Mouse (Mus musculus) midbrain, postnatal 0 days (tissue): ENCODE measurements around the gene Ccdc38. TPM values are rescaled to one million over a fixed set of nuclear protein-coding genes. Genes with fewer than 3 reads are reported as not detected.
A peak's percentile ranks its signal among the peaks of the same experiment; 100 is the strongest.

Source experiments
- ATAC-seq: fragments of 200-750 bp; cut with Nextera tagmentation; 2 replicates; pipeline ENCODE4 v1.8.0; 2017; ENCODE audit warnings: moderate number of reproducible peaks, mild to moderate bottlenecking, moderate TSS enrichment, moderate library complexity; ENCODE audit not compliant: low FRiP score
- DNase-seq: peaks from one replicate; pipeline ENCODE4 v3.0.0-alpha.2; 2015; ENCODE audit warnings: low spot score
- H3K27ac ChIP-seq: fragments of 300-500 bp; sonication (generic); 2 replicates; pipeline ENCODE4 v1.5.1; 2014; ENCODE audit warnings: low read depth, mild to moderate bottlenecking, low read length, mixed read lengths
- H3K27me3 ChIP-seq: fragments of 300-500 bp; sonication (generic); 2 replicates; pipeline ENCODE4 v1.6.1; 2014; ENCODE audit warnings: low read length, control low read depth, mixed read lengths; ENCODE audit not compliant: insufficient read depth
- H3K36me3 ChIP-seq: fragments of 300-500 bp; sonication (generic); 2 replicates; pipeline ENCODE4 v1.6.1; 2014; ENCODE audit warnings: low read length, control low read depth, mixed read lengths; ENCODE audit not compliant: insufficient read depth
- H3K4me1 ChIP-seq: fragments of 300-500 bp; sonication (generic); 2 replicates; pipeline ENCODE4 v1.6.1; 2014; ENCODE audit warnings: mild to moderate bottlenecking, control low read depth, antibody characterized with exemption, low read length, mixed read lengths; ENCODE audit not compliant: insufficient read depth
- H3K4me2 ChIP-seq: fragments of 300-500 bp; sonication (generic); 2 replicates; pipeline ENCODE4 v1.6.1; 2014; ENCODE audit warnings: low read depth, mild to moderate bottlenecking, low read length, mixed read lengths; ENCODE audit not compliant: poor library complexity, severe bottlenecking
- H3K4me3 ChIP-seq: fragments of 300-500 bp; sonication (generic); 2 replicates; pipeline ENCODE4 v1.5.1; 2014; ENCODE audit warnings: low read depth, mild to moderate bottlenecking, low read length, moderate library complexity
- H3K9ac ChIP-seq: fragments of 300-500 bp; sonication (generic); replicated peaks from 2 replicates; pipeline ENCODE4 v1.6.1; 2014; ENCODE audit warnings: mild to moderate bottlenecking, low read length, moderate library complexity, mixed read lengths; ENCODE audit not compliant: poor library complexity, severe bottlenecking
- H3K9me3 ChIP-seq: fragments of 300-500 bp; sonication (generic); 2 replicates; pipeline ENCODE4 v1.6.1; 2016; ENCODE audit warnings: low read length, control low read depth
- CTCF ChIP-seq: IDR thresholded peaks from 2 replicates; pipeline ENCODE4 v1.5.1; 2016; ENCODE audit warnings: antibody characterized with exemption, mild to moderate bottlenecking
- WGBS: fragments of 180-500 bp; shearing (Covaris S2); extraction: QIAGEN DNeasy Blood & Tissue Kit; methylation state at CpG from one replicate; pipeline ENCODE4 v1.1.7; 2014; 5-methylcytosine and 5-hydroxymethylcytosine counted together
- polyA plus RNA-seq: library from polyadenylated mRNA; unstranded; fragments of >200 nt; fragmentation: Nextera tagmentation; extraction: Ambion mirVana; gene quantifications from 2 replicates; pipeline ENCODE4 v1.2.1, GENCODE M21; 2015
- total RNA-seq: library from RNA; depleted of rRNA; stranded (reverse); fragments of >200 nt; gene quantifications from 2 replicates; pipeline ENCODE4 v1.2.3, GENCODE M21; 2014; rRNA removed

Ccdc38 gene
- total and polyA plus RNA-seq, 2 experiments from 2014 or later: 0.52 to 4.4 TPM

GRCm38 (mm10) chr10:93633563-93633962 is 93.1 kb downstream of the Ccdc38 start:
- ATAC-seq (no peak), DNase-seq (peak; percentile 62)
- H3K9ac ChIP-seq: no peak overlapping the region
- no peaks in the 10 kb centered on the region for H3K36me3 ChIP-seq
- no peak overlapping the region for H3K27ac ChIP-seq
- H3K4me2 ChIP-seq: no peak overlapping the region
- no peak overlapping the region for H3K4me3 ChIP-seq
- 89% methylated on average over 5 of the region's 5 CpGs for WGBS
- no peak for TF ChIP-seq CTCF
- no peaks in the 10 kb centered on the region for H3K4me1 ChIP-seq
- H3K9me3 ChIP-seq: no peaks in the 10 kb centered on the region
- no peaks in the 10 kb centered on the region for H3K27me3 ChIP-seq

Other genes with a start within 250 kb of the Ccdc38 start
- gene Elk3, start 229.5 kb upstream of the Ccdc38 start, total RNA-seq: 6.9 and 8.1 TPM in 2 replicates
- 6.2 and 6.9 TPM in 2 replicates for gene Elk3, start 229.5 kb upstream of the Ccdc38 start, polyA plus RNA-seq
- 56.2 and 65.8 TPM in 2 replicates for gene Lta4h, start 87.2 kb upstream of the Ccdc38 start, total RNA-seq
- 85.1 and 93.8 TPM in 2 replicates for gene Lta4h, start 87.2 kb upstream of the Ccdc38 start, polyA plus RNA-seq
- gene Hal, start 51.9 kb upstream of the Ccdc38 start, total RNA-seq: 0.14 and 0.49 TPM in 2 replicates
- 0.20 and 0.33 TPM in 2 replicates for gene Hal, start 51.9 kb upstream of the Ccdc38 start, polyA plus RNA-seq
- not detected in 2 replicates for gene Amdhd1, start 599 bp upstream of the Ccdc38 start, total RNA-seq
- 0.07 TPM in 1 of 2 replicates, not detected in the other for gene Amdhd1, start 599 bp upstream of the Ccdc38 start, polyA plus RNA-seq
- 22.2 and 34.8 TPM in 2 replicates for gene Snrpf, start 49.1 kb downstream of the Ccdc38 start, total RNA-seq
- 50.5 and 50.7 TPM in 2 replicates for gene Snrpf, start 49.1 kb downstream of the Ccdc38 start, polyA plus RNA-seq
- gene Ntn4, start 100.0 kb downstream of the Ccdc38 start, total RNA-seq: 4.6 and 5.2 TPM in 2 replicates
- gene Ntn4, start 100.0 kb downstream of the Ccdc38 start, polyA plus RNA-seq: 0.50 and 0.64 TPM in 2 replicates